Mouse (Mus musculus) intestine, embryonic 16.5 days (tissue): ENCODE data around the gene Lrrc3c. TPM values are rescaled to one million over a fixed set of nuclear protein-coding genes. Genes with fewer than 3 reads are reported as not detected.

Experiments used
- ATAC-seq: fragments of 200-750 bp; cut with Nextera tagmentation; 2 replicates; pipeline ENCODE4 v1.8.0; 2017; ENCODE audit warnings: moderate TSS enrichment, moderate library complexity
- H3K27ac ChIP-seq: fragments of 300-500 bp; sonication (generic); 2 replicates; pipeline ENCODE4 v1.5.1; 2014; ENCODE audit warnings: mild to moderate bottlenecking, low read length
- H3K27me3 ChIP-seq: fragments of 300-500 bp; sonication (generic); replicated peaks from 2 replicates; pipeline ENCODE4 v1.6.1; 2014; ENCODE audit warnings: low read length, control low read depth, mixed read lengths; ENCODE audit not compliant: control insufficient read depth, insufficient read depth
- H3K36me3 ChIP-seq: fragments of 300-500 bp; sonication (generic); 2 replicates; pipeline ENCODE4 v1.6.1; 2014; ENCODE audit warnings: low read length, control low read depth; ENCODE audit not compliant: control insufficient read depth, insufficient read depth
- H3K4me1 ChIP-seq: fragments of 300-500 bp; sonication (generic); 2 replicates; pipeline ENCODE4 v1.6.1; 2014; ENCODE audit warnings: low read length, control low read depth, mixed read lengths; ENCODE audit not compliant: control insufficient read depth, insufficient read depth
- H3K4me2 ChIP-seq: fragments of 300-500 bp; sonication (generic); 2 replicates; pipeline ENCODE4 v1.6.1; 2014; ENCODE audit warnings: low read depth, low read length, control low read depth
- H3K4me3 ChIP-seq: fragments of 300-500 bp; sonication (generic); 2 replicates; pipeline ENCODE4 v1.5.1; 2014; ENCODE audit warnings: mild to moderate bottlenecking, low read length
- H3K9ac ChIP-seq: fragments of 300-500 bp; sonication (generic); 2 replicates; pipeline ENCODE4 v1.6.1; 2014; ENCODE audit warnings: low read depth, low read length
- H3K9me3 ChIP-seq: fragments of 300-500 bp; sonication (generic); 2 replicates; pipeline ENCODE4 v1.6.1; 2016; ENCODE audit warnings: low read length, control low read depth; ENCODE audit not compliant: control insufficient read depth
- WGBS: fragments of 180-500 bp; shearing (Covaris S2); extraction: QIAGEN DNeasy Blood & Tissue Kit; methylation state at CpG from one replicate; pipeline ENCODE4 v1.1.7; 2014; 5-methylcytosine and 5-hydroxymethylcytosine counted together
- polyA plus RNA-seq: library from polyadenylated mRNA; unstranded; fragments of >200 nt; fragmentation: Nextera tagmentation; extraction: Ambion mirVana; gene quantifications from 2 replicates; pipeline ENCODE4 v1.2.1, GENCODE M21; 2015

The Lrrc3c gene
- polyA plus RNA-seq, 1 experiment from 2014 or later: not detected

GRCm38 (mm10) chr11:98637501-98637900, 39.4 kb downstream of the Lrrc3c start:
- no peak overlapping the region for H3K9ac ChIP-seq
- no peaks in the 10 kb centered on the region for H3K9me3 ChIP-seq
- no peaks in the 10 kb centered on the region for H3K36me3 ChIP-seq
- WGBS: 93% methylated on average over 1 of the region's 1 CpGs
- H3K27me3 ChIP-seq: no peaks in the 10 kb centered on the region
- H3K4me1 ChIP-seq: no peaks in the 10 kb centered on the region
- H3K4me3 ChIP-seq: no peak overlapping the region
- H3K27ac ChIP-seq: no peak overlapping the region
- no peak for ATAC-seq
- H3K4me2 ChIP-seq: no peak overlapping the region

GRCm38 (mm10) chr11:98640091-98640490, 42.0 kb downstream of the Lrrc3c start:
- no peaks in the 10 kb centered on the region for H3K4me1 ChIP-seq
- no peak overlapping the region for H3K9ac ChIP-seq
- H3K27me3 ChIP-seq: no peaks in the 10 kb centered on the region
- no peaks in the 10 kb centered on the region for H3K9me3 ChIP-seq
- no peaks in the 10 kb centered on the region for H3K36me3 ChIP-seq
- H3K4me3 ChIP-seq: no peak overlapping the region
- no peak overlapping the region for H3K4me2 ChIP-seq
- H3K27ac ChIP-seq: no peak overlapping the region
- ATAC-seq: no peak
- WGBS: 54% methylated on average over 5 of the region's 5 CpGs

- Histone ChIP-seq H3K36me3 (no peaks in the 10 kb centered on the region), H3K4me2 (no peak overlapping the region), H3K4me1 (no peaks in the 10 kb centered on the region), H3K27me3 (no peaks in the 10 kb centered on the region), H3K9me3 (no peaks in the 10 kb centered on the region), H3K27ac (no peak overlapping the region), H3K4me3 (no peak overlapping the region), H3K9ac (no peak overlapping the region)
- 63% methylated on average over 3 of the region's 3 CpGs for WGBS
- ATAC-seq: no peak
Measured at GRCm38 (mm10) chr11:98644757-98645156, 46.7 kb downstream of the Lrrc3c start.

GRCm38 (mm10) chr11:98645946-98646345, 47.9 kb downstream of the Lrrc3c start:
- ATAC-seq: no peak
- Histone ChIP-seq H3K36me3 (no peaks in the 10 kb centered on the region), H3K27ac (no peak overlapping the region), H3K4me2 (no peak overlapping the region), H3K9me3 (no peaks in the 10 kb centered on the region), H3K4me3 (no peak overlapping the region), H3K27me3 (no peaks in the 10 kb centered on the region), H3K4me1 (no peaks in the 10 kb centered on the region), H3K9ac (no peak overlapping the region)
- 58% methylated on average over 2 of the region's 2 CpGs for WGBS

GRCm38 (mm10) chr11:98646459-98646858, 48.4 kb downstream of the Lrrc3c start, which contains the start of gene Gsdma2:
Gsdma2 (plus strand) TSS chr11:98646759.
- Histone ChIP-seq H3K4me1 (no peaks in the 10 kb centered on the region), H3K9ac (no peak within 1 kb of the TSS), H3K4me3 (no peak within 1 kb of the TSS), H3K9me3 (no peaks in the 10 kb centered on the region), H3K36me3 (no peaks in the 10 kb centered on the region), H3K4me2 (no peak within 1 kb of the TSS), H3K27ac (no peak within 1 kb of the TSS), H3K27me3 (no peaks in the 10 kb centered on the region)
- ATAC-seq: no peak
- 33% methylated on average over 2 of the region's 2 CpGs for WGBS

Other genes starting within 250 kb of the Lrrc3c start
- 91.7 and 92.3 TPM in 2 replicates for gene Ppp1r1b, start 249.9 kb upstream of the Lrrc3c start, polyA plus RNA-seq
- 44.8 and 44.9 TPM in 2 replicates for gene Stard3, start 239.9 kb upstream of the Lrrc3c start, polyA plus RNA-seq
- gene Tcap, start 214.5 kb upstream of the Lrrc3c start, polyA plus RNA-seq: 0.28 TPM in 1 of 2 replicates, not detected in the other
- gene Pnmt, start 211.8 kb upstream of the Lrrc3c start, polyA plus RNA-seq: 0.16 TPM in 1 of 2 replicates, not detected in the other
- 19.5 and 20.4 TPM in 2 replicates for gene Pgap3, start 197.8 kb upstream of the Lrrc3c start, polyA plus RNA-seq
- gene Erbb2, start 185.8 kb upstream of the Lrrc3c start, polyA plus RNA-seq: 33.8 and 37.5 TPM in 2 replicates
- 279 and 304 TPM in 2 replicates for gene Mien1, start 159.3 kb upstream of the Lrrc3c start, polyA plus RNA-seq
- 87.1 and 87.3 TPM in 2 replicates for gene Grb7, start 151.9 kb upstream of the Lrrc3c start, polyA plus RNA-seq
- gene Ikzf3, start 52.3 kb upstream of the Lrrc3c start, polyA plus RNA-seq: 0.23 and 0.24 TPM in 2 replicates
- 0.92 and 1.0 TPM in 2 replicates for gene Zpbp2, start 47.2 kb upstream of the Lrrc3c start, polyA plus RNA-seq
- 62.9 and 65.2 TPM in 2 replicates for gene Ormdl3, start 10.9 kb upstream of the Lrrc3c start, polyA plus RNA-seq
- gene Gm12355, start 27.4 kb downstream of the Lrrc3c start, polyA plus RNA-seq: 0.33 and 0.57 TPM in 2 replicates
- not detected in 2 replicates for gene Gsdma3, start 28.1 kb downstream of the Lrrc3c start, polyA plus RNA-seq
- gene Gsdma2, start 48.5 kb downstream of the Lrrc3c start, polyA plus RNA-seq: 0.58 and 0.93 TPM in 2 replicates
- gene Gsdma, start 66.1 kb downstream of the Lrrc3c start, polyA plus RNA-seq: 0.06 TPM in 1 of 2 replicates, not detected in the other
- 169 and 181 TPM in 2 replicates for gene Psmd3, start 84.3 kb downstream of the Lrrc3c start, polyA plus RNA-seq
- gene Csf3, start 103.0 kb downstream of the Lrrc3c start, polyA plus RNA-seq: 0.10 TPM in 1 of 2 replicates, not detected in the other
- 36.8 and 38.5 TPM in 2 replicates for gene Med24, start 131.1 kb downstream of the Lrrc3c start, polyA plus RNA-seq
- gene Thra, start 142.3 kb downstream of the Lrrc3c start, polyA plus RNA-seq: 41.5 and 42.0 TPM in 2 replicates
- 2.3 and 2.7 TPM in 2 replicates for gene Nr1d1, start 177.0 kb downstream of the Lrrc3c start, polyA plus RNA-seq
- gene Msl1, start 197.2 kb downstream of the Lrrc3c start, polyA plus RNA-seq: 13.5 and 14.5 TPM in 2 replicates
- gene Casc3, start 206.6 kb downstream of the Lrrc3c start, polyA plus RNA-seq: 23.1 and 24.3 TPM in 2 replicates
- gene Rapgefl1, start 238.5 kb downstream of the Lrrc3c start, polyA plus RNA-seq: 0.67 and 1.1 TPM in 2 replicates